In the genomic region with DNA sequence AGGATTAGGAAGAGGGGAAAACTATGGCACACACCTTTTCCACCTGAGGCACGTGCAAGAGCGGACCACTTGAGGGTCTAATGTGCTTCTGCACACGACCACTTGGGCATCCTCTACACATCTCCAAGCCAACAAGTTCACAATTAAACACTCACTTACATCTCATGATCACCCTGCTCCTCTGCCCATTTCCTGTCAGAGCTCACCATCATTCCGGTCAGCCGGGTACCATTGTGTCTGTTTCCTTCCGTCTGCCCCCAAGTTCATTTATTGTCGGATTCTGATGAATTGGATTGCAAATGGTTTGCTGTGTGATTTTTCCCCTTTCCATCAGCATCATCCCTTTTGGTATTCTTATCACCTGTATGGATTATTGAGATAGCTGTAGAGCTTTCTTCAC, we compare ENCODE assay signal across 26 mouse cellular contexts. TPM values are rescaled to one million over a fixed set of nuclear protein-coding genes. Genes with fewer than 3 reads are reported as not detected.
DNase-seq lines count a peak whose midpoint lies in the region; ATAC-seq and TF ChIP-seq lines count a peak whose summit lies in the region.
"Had no signal": no experiment of that assay in that cellular context is flagged by ENCODE, and none has a peak within 500 bp of the region (broad histone marks: within the 10 kb centered on the region; RNA-seq: fewer than 3 reads in every experiment).

No protein-coding gene starts in this region.

- peaks cover 31% of the 10 kb centered on the region for H3K4me1 ChIP-seq in heart, adult 2 months (ENCODE audit: control insufficient read depth, insufficient read depth, low read length)
- peaks cover 18% of the 10 kb centered on the region for H3K4me1 ChIP-seq in kidney, embryonic 15.5 days
- H3K4me1 ChIP-seq in spleen, adult 2 months (ENCODE audit: control insufficient read depth, insufficient read depth, insufficient read length), result peaks cover 20% of the 10 kb centered on the region; the same call in 1 of the 2 replicates
- no peaks in the 10 kb centered on the region for H3K4me1 ChIP-seq in hindbrain, embryonic 16.5 days (ENCODE audit: control insufficient read depth, insufficient read depth, low read depth, low read length)

- TF ChIP-seq EP300 in heart, adult 2 months (IDR thresholded peaks at IDR 0.05; ENCODE audit: insufficient read depth, low read depth, low read length), result no peak

- no peak for DNase-seq in heart, adult 2 months
- no peak for DNase-seq in heart, postnatal 14 days
- no peak for DNase-seq in kidney, postnatal 14 days
- DNase-seq in spleen, adult 2 months (ENCODE audit: low read depth in 1 of 2, low spot score in 2 of 2), result no peak
- DNase-seq in spleen, adult 12 weeks (ENCODE audit: low spot score), result no peak
- DNase-seq: adrenal gland, adult 8-10 months; adrenal gland, postnatal 25 days; cerebellum, adult 11 months; cerebellum, adult 2 months; cerebellum, adult 9-11 months; cerebellum, postnatal 25 days; forebrain, postnatal 0 days; gastrocnemius, adult 2 months; gastrocnemius, postnatal 14 days; heart, adult 11 months had no signal

- no peak for TF ChIP-seq CTCF in heart, adult 2 months (IDR thresholded peaks at IDR 0.05)
- no peak for TF ChIP-seq CTCF in spleen, adult 2 months (IDR thresholded peaks at IDR 0.05; ENCODE audit: extremely low read depth, insufficient read depth, insufficient read length, insufficient replicate concordance)

- intact Hi-C loops in heart, adult 2 months (cut with DNase I), result no loop called here
- intact Hi-C loops in heart, postnatal 14 days (cut with DNase I), result no loop called here

- no peak for TF ChIP-seq POLR2A in heart, adult 2 months (IDR thresholded peaks at IDR 0.05; ENCODE audit: insufficient read depth, low read depth, low read length)
- TF ChIP-seq POLR2A in spleen, adult 2 months (IDR thresholded peaks at IDR 0.05; ENCODE audit: low read depth, low read length), result no peak

- peaks cover 1% of the 10 kb centered on the region; the same call in 1 of the 2 replicates for H3K79me2 ChIP-seq in heart, adult 2 months (replicated peaks; ENCODE audit: control insufficient read depth, insufficient read depth, low read length)

- H3K9me3 ChIP-seq in kidney, embryonic 15.5 days (replicated peaks), result no peaks in the 10 kb centered on the region
- no peaks in the 10 kb centered on the region for H3K9me3 ChIP-seq in hindbrain, embryonic 16.5 days (ENCODE audit: control insufficient read depth, low read length)
- H3K9me3 ChIP-seq: embryonic facial prominence, embryonic 12.5 days; embryonic facial prominence, embryonic 15.5 days; heart, embryonic 12.5 days; heart, embryonic 15.5 days; hindbrain, embryonic 10.5 days; hindbrain, embryonic 13.5 days had no signal

- peak overlapping the region; percentile 36; the same call in 1 of the 2 replicates for H3K27ac ChIP-seq in heart, adult 2 months
- H3K27ac ChIP-seq in kidney, embryonic 15.5 days, result 0 out of 2 replicates have a peak overlapping the region, but pooled peaks have one; percentile 32
- H3K27ac ChIP-seq in spleen, adult 2 months (ENCODE audit: insufficient read depth, low read length), result 0 out of 2 replicates have a peak overlapping the region, but pooled peaks have one; percentile 45
- no peak overlapping the region for H3K27ac ChIP-seq in hindbrain, embryonic 16.5 days (ENCODE audit: low read depth, low read length)
- H3K27ac ChIP-seq: embryonic facial prominence, embryonic 15.5 days; gastrocnemius, adult 2 months; heart, embryonic 15.5 days; hindbrain, embryonic 10.5 days; hindbrain, embryonic 13.5 days; hindbrain, postnatal 0 days had no signal

- no peak overlapping the region for H3K4me2 ChIP-seq in kidney, embryonic 15.5 days
- H3K4me2 ChIP-seq in hindbrain, embryonic 16.5 days (ENCODE audit: low read length), result no peak overlapping the region
- H3K4me2 ChIP-seq: embryonic facial prominence, embryonic 12.5 days; embryonic facial prominence, embryonic 15.5 days; heart, embryonic 12.5 days; heart, embryonic 15.5 days; hindbrain, embryonic 13.5 days had no signal

- 56% methylated on average over 7 of the region's 7 CpGs for WGBS in heart, adult 2 months
- WGBS in kidney, embryonic 15.5 days, result 79% methylated on average over 7 of the region's 7 CpGs
- WGBS in spleen, adult 2 months, result 88% methylated on average over 7 of the region's 7 CpGs
- WGBS in hindbrain, embryonic 16.5 days, result 91% methylated on average over 7 of the region's 7 CpGs

- ATAC-seq in kidney, embryonic 15.5 days (replicated peaks; ENCODE audit: low FRiP score), result no peak
- ATAC-seq in hindbrain, embryonic 16.5 days, result no peak
- ATAC-seq: forebrain, embryonic 14.5 days; forebrain, postnatal 0 days; hindbrain, postnatal 0 days had no signal

- H3K4me3 ChIP-seq in heart, adult 2 months, result no peak overlapping the region
- H3K4me3 ChIP-seq in kidney, embryonic 15.5 days (replicated peaks), result no peak overlapping the region
- H3K4me3 ChIP-seq in spleen, adult 2 months (ENCODE audit: extremely low read depth, insufficient read depth, insufficient read length), result no peak overlapping the region
- no peak overlapping the region for H3K4me3 ChIP-seq in hindbrain, embryonic 16.5 days (ENCODE audit: low read length)
- H3K4me3 ChIP-seq: embryonic facial prominence, embryonic 12.5 days; embryonic facial prominence, embryonic 15.5 days; gastrocnemius, adult 2 months; heart, embryonic 12.5 days; heart, embryonic 15.5 days; hindbrain, embryonic 10.5 days; hindbrain, embryonic 13.5 days had no signal

- peaks cover 4% of the 10 kb centered on the region for H3K36me3 ChIP-seq in heart, adult 2 months (ENCODE audit: control insufficient read depth, insufficient read depth, low read length)
- H3K36me3 ChIP-seq in kidney, embryonic 15.5 days, result no peaks in the 10 kb centered on the region
- H3K36me3 ChIP-seq in spleen, adult 2 months (ENCODE audit: control insufficient read depth, insufficient read depth, low read length), result no peaks in the 10 kb centered on the region
- no peaks in the 10 kb centered on the region for H3K36me3 ChIP-seq in hindbrain, embryonic 16.5 days (ENCODE audit: control insufficient read depth, insufficient read depth, low read length)
- H3K36me3 ChIP-seq: embryonic facial prominence, embryonic 12.5 days; embryonic facial prominence, embryonic 15.5 days; heart, embryonic 12.5 days; heart, embryonic 15.5 days; hindbrain, embryonic 10.5 days; hindbrain, embryonic 13.5 days had no signal

- H3K27me3 ChIP-seq in heart, adult 2 months (ENCODE audit: control insufficient read depth, insufficient read depth, low read length), result no peaks in the 10 kb centered on the region
- H3K27me3 ChIP-seq in kidney, embryonic 15.5 days, result no peaks in the 10 kb centered on the region
- H3K27me3 ChIP-seq in spleen, adult 2 months (ENCODE audit: control insufficient read depth, insufficient read depth, low read length), result no peaks in the 10 kb centered on the region
- no peaks in the 10 kb centered on the region for H3K27me3 ChIP-seq in hindbrain, embryonic 16.5 days (replicated peaks; ENCODE audit: control insufficient read depth, insufficient read depth, low read length)
- H3K27me3 ChIP-seq: embryonic facial prominence, embryonic 12.5 days; embryonic facial prominence, embryonic 15.5 days; heart, embryonic 12.5 days; heart, embryonic 15.5 days; hindbrain, embryonic 13.5 days had no signal

- H3K9ac ChIP-seq in heart, adult 2 months (ENCODE audit: low read depth, low read length), result no peak overlapping the region
- H3K9ac ChIP-seq in kidney, embryonic 15.5 days, result no peak overlapping the region
- no peak overlapping the region for H3K9ac ChIP-seq in hindbrain, embryonic 16.5 days (ENCODE audit: low read depth, low read length)
- H3K9ac ChIP-seq: embryonic facial prominence, embryonic 12.5 days; embryonic facial prominence, embryonic 15.5 days; forebrain, postnatal 0 days; heart, embryonic 12.5 days; heart, embryonic 15.5 days; hindbrain, embryonic 13.5 days had no signal

RNA-seq across cellular contexts. Expression of a gene that starts 18.4 kb away (rescaled TPM):
- total RNA-seq in heart, adult 2 months (2021), result 10 to 100 TPM; 16.6 to 17.5 TPM
- 9.7 and 13.3 TPM in 2 replicates for polyA plus RNA-seq in heart, adult 2 months (2012; rRNA removed)
- 10 to 100 TPM; 25.1 to 27.2 TPM for total RNA-seq in heart, postnatal 14 days (2021)
- 10.9 and 11.9 TPM in 2 replicates for polyA plus RNA-seq in kidney, embryonic 15.5 days (2015; fragmentation: Nextera tagmentation; extraction: Ambion mirVana)
- 12.5 and 13.5 TPM in 2 replicates for polyA plus RNA-seq in spleen, adult 2 months (2012; rRNA removed)
- polyA plus RNA-seq in hindbrain, embryonic 16.5 days (2015; fragmentation: Nextera tagmentation; extraction: Ambion mirVana), result 6.4 and 6.9 TPM in 2 replicates

RNA-seq across cellular contexts. Expression of a gene that starts 56.8 kb away (rescaled TPM):
- total RNA-seq in heart, adult 2 months (2021), result under 1 TPM; 0.18 TPM
- polyA plus RNA-seq in heart, adult 2 months (2012; rRNA removed), result 0.12 and 0.64 TPM in 2 replicates
- total RNA-seq in heart, postnatal 14 days (2021), result under 1 TPM; 0.22 to 0.27 TPM
- polyA plus RNA-seq in kidney, embryonic 15.5 days (2015; fragmentation: Nextera tagmentation; extraction: Ambion mirVana), result 9.8 and 11.6 TPM in 2 replicates
- polyA plus RNA-seq in spleen, adult 2 months (2012; rRNA removed), result 0.14 and 0.27 TPM in 2 replicates
- polyA plus RNA-seq in hindbrain, embryonic 16.5 days (2015; fragmentation: Nextera tagmentation; extraction: Ambion mirVana), result 0.21 and 0.40 TPM in 2 replicates
- total RNA-seq: adrenal gland, postnatal 25 days had no signal
- polyA plus RNA-seq: activated CD4-positive, CD25-positive, alpha-beta regulatory T cell, adult 4 months had no signal
